Mouse (Mus musculus): ENCODE measurements around the gene Dnajb7. TPM values are rescaled to one million over a fixed set of nuclear protein-coding genes. Genes with fewer than 3 reads are reported as not detected.
A peak's percentile ranks its signal among the peaks of the same experiment; 100 is the strongest.

The Dnajb7 gene
- total and polyA plus RNA-seq, 3 experiments: not detected

GRCm38 (mm10) chr15:81365246-81365645 lies 42.9 kb downstream of the Dnajb7 start:
- peak; percentile 69 for DNase-seq

GRCm38 (mm10) chr15:81364271-81364670 lies 43.8 kb downstream of the Dnajb7 start:
- no peak for DNase-seq

DNA sequence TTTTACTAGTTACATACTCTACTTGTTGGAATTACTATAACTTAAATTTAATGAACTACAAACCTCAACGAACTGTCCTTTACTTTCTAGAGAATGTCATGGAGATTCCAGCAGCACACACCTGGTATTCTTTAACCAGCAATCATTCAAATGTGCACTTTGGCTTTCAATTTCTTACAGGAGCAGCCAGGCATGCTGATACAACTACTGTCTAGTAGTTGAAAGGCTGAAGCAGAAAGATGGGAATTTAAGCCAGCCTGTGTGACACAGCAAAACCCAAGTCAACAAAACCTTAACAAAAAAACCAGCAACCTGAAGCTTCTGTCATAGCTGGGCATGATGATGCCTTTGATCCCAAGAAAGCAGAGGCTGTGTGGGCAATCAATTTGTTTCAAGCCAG lies 45.6 kb downstream of the Dnajb7 start:
- DNase-seq: no peak

- DNase-seq: no peak
These were observed 46.6 kb downstream of the Dnajb7 start for GRCm38 (mm10) chr15:81361417-81362015.

DNA sequence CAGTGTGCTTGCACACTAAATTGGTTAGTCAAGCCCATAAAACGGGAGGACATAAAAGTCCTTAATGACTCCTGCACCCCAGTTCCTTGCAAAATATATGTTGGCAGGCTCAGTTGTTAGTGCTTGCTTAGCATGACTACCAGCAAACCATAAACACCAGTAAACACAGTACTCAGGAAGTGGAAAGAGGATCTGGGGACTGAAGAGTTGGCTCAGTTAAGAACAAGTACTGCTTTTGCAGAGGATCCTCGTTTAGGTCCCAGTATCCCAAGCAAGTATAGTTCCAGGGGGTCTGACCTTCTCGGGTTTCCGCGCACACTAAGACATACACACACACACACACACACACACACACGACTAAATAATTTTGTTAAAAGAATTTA lies 47.1 kb downstream of the Dnajb7 start:
- no peak for DNase-seq

- peak; percentile 97 for DNase-seq
These were observed 47.6 kb downstream of the Dnajb7 start, which contains the start of gene Slc25a17 for GRCm38 (mm10) chr15:81360345-81361021. Gene Slc25a17 (minus strand): TSS chr15:81360812.

DNA sequence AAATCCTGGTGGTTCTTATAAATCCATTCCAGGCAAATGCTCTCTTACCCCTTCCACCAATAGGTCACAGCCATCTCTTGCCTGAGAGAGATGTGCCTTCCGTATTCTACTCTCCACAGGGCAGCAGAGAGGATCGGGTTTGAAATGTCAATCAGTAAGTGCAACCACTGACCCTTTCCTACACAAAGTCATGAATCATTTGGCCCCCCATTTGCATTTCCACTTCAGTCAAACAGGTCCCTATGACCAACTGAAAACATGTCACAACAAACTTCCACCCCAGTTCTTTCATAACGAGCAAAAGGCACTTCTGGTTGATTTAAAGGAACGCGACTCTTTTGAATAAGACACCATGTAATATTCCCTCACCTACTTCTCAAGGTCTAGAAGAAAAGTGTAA lies 48.7 kb downstream of the Dnajb7 start:
- no peak for DNase-seq

GRCm38 (mm10) chr15:81358943-81359342 lies 49.2 kb downstream of the Dnajb7 start:
- peak; percentile 23 for DNase-seq

GRCm38 (mm10) chr15:81356946-81357345 lies 51.2 kb downstream of the Dnajb7 start:
- DNase-seq: no peak

Other genes with a start within 250 kb of the Dnajb7 start
- 10 to 100 TPM; 27.3 to 30.0 TPM for gene Mrtfa, start 217.5 kb downstream of the Dnajb7 start, total RNA-seq (2021)
- gene Mrtfa, start 217.5 kb downstream of the Dnajb7 start, polyA plus RNA-seq (2012; rRNA removed): 33.0 and 39.6 TPM in 2 replicates
- gene Mchr1, start 172.8 kb downstream of the Dnajb7 start, total RNA-seq (2021): under 1 TPM; 0.17 to 0.55 TPM
- gene Mchr1, start 172.8 kb downstream of the Dnajb7 start, polyA plus RNA-seq (2012; rRNA removed): 0.45 and 0.86 TPM in 2 replicates
- 10 to 100 TPM; 77.4 to 99.9 TPM for gene Slc25a17, start 47.5 kb downstream of the Dnajb7 start, total RNA-seq (2021)
- 16.8 and 19.8 TPM in 2 replicates for gene Slc25a17, start 47.5 kb downstream of the Dnajb7 start, polyA plus RNA-seq (2012; rRNA removed)
- gene St13, start 8.2 kb downstream of the Dnajb7 start, total RNA-seq (2021): 100 to 1,000 TPM; 246 to 354 TPM
- 31.1 and 40.3 TPM in 2 replicates for gene St13, start 8.2 kb downstream of the Dnajb7 start, polyA plus RNA-seq (2012; rRNA removed)
- gene Xpnpep3, start 8.2 kb downstream of the Dnajb7 start, total RNA-seq (2021): 10 to 100 TPM; 27.7 to 34.8 TPM
- gene Xpnpep3, start 8.2 kb downstream of the Dnajb7 start, polyA plus RNA-seq (2012; rRNA removed): 7.7 and 12.0 TPM in 2 replicates
- gene Rbx1, start 58.0 kb upstream of the Dnajb7 start, total RNA-seq (2021): 100 to 1,000 TPM; 128 to 150 TPM
- gene Rbx1, start 58.0 kb upstream of the Dnajb7 start, polyA plus RNA-seq (2012; rRNA removed): 13.8 and 16.8 TPM in 2 replicates
- 10 to 100 TPM; 56.0 to 71.2 TPM for gene Ep300, start 177.1 kb upstream of the Dnajb7 start, total RNA-seq (2021)
- 19.5 and 26.5 TPM in 2 replicates for gene Ep300, start 177.1 kb upstream of the Dnajb7 start, polyA plus RNA-seq (2012; rRNA removed)

Measured in adrenal gland, adult 2 months (tissue).